Mouse (Mus musculus): Measurements from ENCODE around the gene Ankrd16. TPM values are rescaled to one million over a fixed set of nuclear protein-coding genes. Genes with fewer than 3 reads are reported as not detected.

The Ankrd16 gene
- polyA plus RNA-seq, 1 experiment from 2014 or later = 8.7 TPM

Other genes with a start within 250 kb of the Ankrd16 start
- 4.6 and 5.8 TPM in 2 replicates for gene Pfkfb3, start 223.8 kb upstream of the Ankrd16 start, polyA plus RNA-seq (2015; fragmentation: Nextera tagmentation; extraction: Ambion mirVana)
- 49.8 and 52.4 TPM in 2 replicates for gene Rbm17, start 173.7 kb upstream of the Ankrd16 start, polyA plus RNA-seq (2015; fragmentation: Nextera tagmentation; extraction: Ambion mirVana)
- gene Gm17490, start 151.6 kb upstream of the Ankrd16 start, polyA plus RNA-seq (2015; fragmentation: Nextera tagmentation; extraction: Ambion mirVana) = not detected in 2 replicates
- gene Il2ra, start 135.1 kb upstream of the Ankrd16 start, polyA plus RNA-seq (2015; fragmentation: Nextera tagmentation; extraction: Ambion mirVana) = not detected in 2 replicates
- 6.2 and 7.2 TPM in 2 replicates for gene Il15ra, start 72.6 kb upstream of the Ankrd16 start, polyA plus RNA-seq (2015; fragmentation: Nextera tagmentation; extraction: Ambion mirVana)
- 24.7 and 27.5 TPM in 2 replicates for gene Fbh1, start 294 bp upstream of the Ankrd16 start, polyA plus RNA-seq (2015; fragmentation: Nextera tagmentation; extraction: Ambion mirVana)

Data from liver, embryonic 15.5 days (tissue).